Mouse (Mus musculus) layer of hippocampus, adult 9-11 months (tissue): ENCODE results near the gene Dusp5.
"Not testable (repeated sequence)": the region's sequence is repeated elsewhere in the genome, so short reads cannot be mapped to it uniquely, and the experiment has no call there.

Source experiments
- DNase-seq: peaks from one replicate; pipeline ENCODE4 v3.0.0; 2022

The Dusp5 gene

GRCm38 (mm10) chr19:53578597-53579252 is 49.8 kb downstream of the Dusp5 start:
- DNase-seq = peak; percentile 24

GRCm38 (mm10) chr19:53580271-53580670 is 51.4 kb downstream of the Dusp5 start:
- not testable (repeated sequence) for DNase-seq

- DNase-seq = not testable (repeated sequence)
Observed at GRCm38 (mm10) chr19:53587686-53588085, 58.8 kb downstream of the Dusp5 start.

GRCm38 (mm10) chr19:53588968-53589367 is 60.1 kb downstream of the Dusp5 start, which contains the start of gene Nutf2-ps1:
Gene Nutf2-ps1, minus strand, starts transcription at chr19:53589068.
- DNase-seq = not testable (repeated sequence)
